Mouse (Mus musculus) liver, adult 2 months (tissue): ENCODE measurements around the gene Sugt1. TPM values are rescaled to one million over a fixed set of nuclear protein-coding genes. Genes with fewer than 3 reads are reported as not detected.

ENCODE experiments used
- DNase-seq: peaks from one replicate; pipeline ENCODE4 v3.0.0-alpha.2; 2011; ENCODE audit warnings: low read depth, low spot score; ENCODE audit errors: extremely low read depth
- H3K27ac ChIP-seq: fragments of 200-500 bp; replicated peaks from 2 replicates; pipeline ENCODE4 v1.5.1; 2012; ENCODE audit warnings: low read depth, mild to moderate bottlenecking, control low read depth, inconsistent platforms, low read length; ENCODE audit not compliant: insufficient read depth
- H3K27me3 ChIP-seq: fragments of 200-500 bp; 2 replicates; pipeline ENCODE4 v1.6.1; 2012; ENCODE audit warnings: mild to moderate bottlenecking, moderate library complexity, low read length, inconsistent platforms; ENCODE audit not compliant: control insufficient read depth, insufficient read depth
- H3K36me3 ChIP-seq: fragments of 200-500 bp; 2 replicates; pipeline ENCODE4 v1.6.1; 2012; ENCODE audit warnings: low read length, inconsistent platforms; ENCODE audit not compliant: control insufficient read depth, insufficient read depth
- H3K4me1 ChIP-seq: fragments of 200-500 bp; 2 replicates; pipeline ENCODE4 v1.6.1; 2011; ENCODE audit warnings: low read length; ENCODE audit not compliant: control insufficient read depth, insufficient read depth
- H3K4me3 ChIP-seq: fragments of 200-500 bp; 2 replicates; pipeline ENCODE4 v1.5.1; 2011; ENCODE audit warnings: low read depth, mild to moderate bottlenecking, control low read depth, low read length, moderate library complexity; ENCODE audit not compliant: insufficient read depth
- H3K79me2 ChIP-seq: fragments of 200-500 bp; 2 replicates; pipeline ENCODE4 v1.6.1; 2012; ENCODE audit warnings: inconsistent platforms, mild to moderate bottlenecking, low read length, moderate library complexity; ENCODE audit not compliant: control insufficient read depth, insufficient read depth
- H3K9ac ChIP-seq: fragments of 200-500 bp; 2 replicates; pipeline ENCODE4 v1.6.1; 2012; ENCODE audit warnings: low read depth, mild to moderate bottlenecking, control low read depth, inconsistent platforms, low read length
- CTCF ChIP-seq: fragments of 200-500 bp; IDR thresholded peaks from 2 replicates; pipeline ENCODE4 v1.5.1; 2011; ENCODE audit warnings: low read depth, low read length, control low read depth
- POLR2A ChIP-seq: fragments of 200-500 bp; IDR thresholded peaks from 2 replicates; pipeline ENCODE4 v1.6.1; 2011; ENCODE audit warnings: low read length, control low read depth; ENCODE audit not compliant: insufficient read depth; ENCODE audit errors: extremely low read depth
- WGBS: fragments of 180-500 bp; shearing (Covaris S2); methylation state at CpG from one replicate; pipeline ENCODE4 v1.1.7; 2018; 5-methylcytosine and 5-hydroxymethylcytosine counted together
- polyA plus RNA-seq: library from polyadenylated mRNA; depleted of rRNA; stranded (reverse); fragments of >200 nt; gene quantifications from 2 replicates; pipeline ENCODE4 v1.2.3, GENCODE M21; 2012
- total RNA-seq: library from RNA; depleted of rRNA; stranded (reverse); fragments of >200 nt; gene quantifications from 2 replicates; pipeline ENCODE4 v1.2.3, GENCODE M21; 2014

Sugt1 gene
- total and polyA plus RNA-seq, 2 experiments = 3.3 to 30.0 TPM

DNA sequence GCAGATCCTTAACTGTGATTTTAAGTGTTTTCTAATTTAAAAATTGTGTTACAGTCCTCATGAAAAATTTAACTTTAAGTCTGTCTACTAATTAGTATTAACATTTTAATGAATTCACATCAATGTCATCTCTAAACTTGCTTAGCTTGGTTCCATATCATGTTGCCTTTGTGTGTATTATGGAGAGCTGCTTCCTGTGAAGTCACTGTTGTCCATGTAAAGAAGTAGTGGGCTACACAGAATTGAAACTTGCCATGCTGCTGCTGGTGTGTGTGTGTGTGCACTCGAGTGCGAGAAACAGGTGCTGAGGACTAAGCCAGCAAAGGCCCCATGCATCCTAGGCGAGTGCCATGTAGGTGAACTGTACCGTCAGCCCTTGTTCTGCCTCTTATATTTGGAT, 19.9 kb downstream of the Sugt1 start:
- TF ChIP-seq CTCF (no peak), POLR2A (no peak)
- H3K27me3 ChIP-seq = no peaks in the 10 kb centered on the region
- H3K27ac ChIP-seq = no peak overlapping the region
- no peaks in the 10 kb centered on the region for H3K4me1 ChIP-seq
- H3K9ac ChIP-seq = no peak overlapping the region
- WGBS = 95% methylated on average over 4 of the region's 4 CpGs
- H3K4me3 ChIP-seq = no peak overlapping the region
- no peak for DNase-seq
- H3K36me3 ChIP-seq = peaks cover 45% of the 10 kb centered on the region
- H3K79me2 ChIP-seq = peaks cover 2% of the 10 kb centered on the region; the same call in 1 of the 2 replicates

GRCm38 (mm10) chr14:79608286-79608685, 20.8 kb downstream of the Sugt1 start:
- Histone ChIP-seq H3K79me2 (peaks cover 2% of the 10 kb centered on the region; the same call in 1 of the 2 replicates), H3K4me1 (no peaks in the 10 kb centered on the region), H3K36me3 (peaks cover 47% of the 10 kb centered on the region), H3K27ac (no peak overlapping the region), H3K27me3 (no peaks in the 10 kb centered on the region), H3K4me3 (no peak overlapping the region), H3K9ac (no peak overlapping the region)
- DNase-seq = no peak
- no peak for TF ChIP-seq CTCF
- WGBS = 94% methylated on average over 6 of the region's 6 CpGs

DNA sequence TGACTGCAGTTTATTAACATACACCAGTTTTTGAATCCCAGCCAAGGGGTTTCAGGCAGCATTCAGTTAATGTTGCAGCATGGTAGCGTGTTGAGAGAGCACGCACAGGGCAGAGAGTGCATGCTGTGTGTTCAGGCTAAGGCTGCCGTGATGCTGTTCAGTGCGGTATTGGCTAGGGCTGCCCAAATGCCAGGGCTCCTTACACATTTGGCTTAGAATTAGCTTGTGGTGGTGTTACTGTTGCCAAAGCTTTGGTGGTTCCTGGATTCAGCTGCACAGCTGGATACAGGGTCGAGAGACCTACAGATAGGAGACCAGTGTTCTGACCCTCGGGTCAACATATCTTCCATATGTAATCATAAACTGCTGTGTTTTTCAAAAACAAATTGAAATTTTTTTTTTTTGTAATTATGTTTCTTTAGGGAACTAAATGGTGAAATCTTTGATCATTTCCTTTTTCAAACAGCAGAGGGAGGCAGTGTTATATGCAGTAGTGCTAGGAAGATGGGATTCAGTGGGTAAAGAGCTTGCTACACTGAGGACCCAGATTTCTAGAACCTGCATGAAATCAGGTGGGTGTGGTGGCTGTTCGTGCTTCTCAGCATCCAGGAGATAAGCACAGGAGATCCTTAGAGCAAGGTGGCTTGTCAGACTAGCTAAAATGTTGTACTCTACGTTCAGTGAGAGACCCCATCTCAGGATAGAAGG, 29.8 kb downstream of the Sugt1 start:
- Histone ChIP-seq H3K27me3 (no peaks in the 10 kb centered on the region), H3K4me1 (no peaks in the 10 kb centered on the region; the same call in 1 of the 2 replicates), H3K4me3 (no peak overlapping the region), H3K9ac (no peak overlapping the region), H3K36me3 (peaks cover 41% of the 10 kb centered on the region), H3K79me2 (no peaks in the 10 kb centered on the region), H3K27ac (no peak overlapping the region)
- TF ChIP-seq CTCF (peak; percentile 28; the same call in 1 of the 2 replicates), POLR2A (no peak)
- WGBS = 73% methylated on average over 8 of the region's 8 CpGs
- DNase-seq = peak; percentile 30

DNA sequence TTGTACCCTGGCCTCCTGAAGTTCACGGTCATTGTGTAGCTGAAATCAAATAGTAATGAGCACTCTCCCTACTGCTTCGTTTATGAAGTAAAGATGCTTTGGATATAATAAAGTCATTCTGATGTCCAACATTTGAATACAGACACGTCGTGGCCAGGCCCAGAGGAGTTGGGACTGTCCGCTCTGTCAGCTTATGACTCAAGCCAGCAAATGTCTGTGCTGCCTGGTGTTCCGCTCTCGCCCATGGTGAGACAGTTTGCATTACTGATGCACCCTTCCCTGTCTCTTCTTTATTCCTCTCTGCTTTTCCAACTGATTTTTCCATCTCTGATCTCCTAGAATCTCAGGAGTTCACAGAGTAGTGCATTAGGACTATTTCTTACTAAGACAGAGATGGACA, 32.3 kb downstream of the Sugt1 start:
- WGBS = 94% methylated on average over 7 of the region's 7 CpGs
- Histone ChIP-seq H3K4me3 (no peak overlapping the region), H3K36me3 (peaks cover 43% of the 10 kb centered on the region), H3K27ac (no peak overlapping the region), H3K27me3 (no peaks in the 10 kb centered on the region), H3K79me2 (no peaks in the 10 kb centered on the region), H3K4me1 (no peaks in the 10 kb centered on the region; the same call in 1 of the 2 replicates), H3K9ac (no peak overlapping the region)
- no peak for TF ChIP-seq CTCF
- no peak for TF ChIP-seq POLR2A
- DNase-seq = no peak

- Histone ChIP-seq H3K27ac (0 out of 2 replicates have a peak overlapping the region, but pooled peaks have one; percentile 48), H3K27me3 (no peaks in the 10 kb centered on the region), H3K36me3 (peaks cover 48% of the 10 kb centered on the region), H3K9ac (no peak overlapping the region), H3K4me1 (no peaks in the 10 kb centered on the region; the same call in 1 of the 2 replicates), H3K79me2 (no peaks in the 10 kb centered on the region), H3K4me3 (no peak overlapping the region)
- DNase-seq = no peak
- WGBS = 71% methylated on average over 3 of the region's 3 CpGs
- TF ChIP-seq POLR2A = no peak
Measured at GRCm38 (mm10) chr14:79621143-79621542, 33.7 kb downstream of the Sugt1 start.

DNA sequence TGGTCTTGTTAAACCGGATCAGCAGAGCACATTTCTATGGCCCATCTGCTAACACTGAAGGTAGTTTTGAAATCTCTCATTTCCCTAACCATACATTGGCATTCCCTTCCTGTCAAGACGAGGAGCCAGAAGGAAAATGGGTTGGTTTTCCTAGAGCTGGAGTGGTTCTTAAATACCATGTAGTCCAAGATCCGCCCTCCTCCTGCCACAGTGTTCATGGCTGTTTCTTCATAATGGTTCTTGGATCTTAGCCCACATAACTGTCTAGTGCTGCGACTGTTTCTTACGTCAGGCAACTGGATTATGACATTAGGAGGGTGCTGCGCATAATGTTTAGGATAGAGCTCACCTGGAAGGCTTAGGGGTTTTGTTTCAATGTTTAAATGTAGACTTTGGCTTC, 44.8 kb downstream of the Sugt1 start:
- H3K4me3 ChIP-seq = no peak overlapping the region
- peaks cover 8% of the 10 kb centered on the region for H3K36me3 ChIP-seq
- peaks cover 28% of the 10 kb centered on the region for H3K4me1 ChIP-seq
- DNase-seq = peak; percentile 54
- TF ChIP-seq POLR2A = no peak
- TF ChIP-seq CTCF = no peak
- WGBS = 49% methylated on average over 6 of the region's 6 CpGs
- H3K79me2 ChIP-seq = no peaks in the 10 kb centered on the region
- H3K27ac ChIP-seq = peak overlapping the region; percentile 83
- no peaks in the 10 kb centered on the region for H3K27me3 ChIP-seq
- H3K9ac ChIP-seq = no peak overlapping the region
